Mouse (Mus musculus) cerebellum, adult 11-12 months (tissue): ENCODE measurements at regions not wholly inside any gene's neighbourhood (a gene's known extent, or its start where the extent isn't known, plus 50 kb on each side); places are given as distances from the start of the nearest gene placed in this dataset.
A peak's percentile ranks its signal among the peaks of the same experiment; 100 is the strongest.

ENCODE experiments used
- DNase-seq: peaks from one replicate; pipeline ENCODE4 v3.0.0; 2022

GRCm38 (mm10) chr3:74657170-74657569 is 507.7 kb downstream of the Zbbx start:
- DNase-seq: no peak

GRCm38 (mm10) chr3:74632623-74633022 is 532.2 kb downstream of the Zbbx start:
- DNase-seq: no peak

- no peak for DNase-seq
These were observed 563.4 kb downstream of the Zbbx start for GRCm38 (mm10) chr3:74601328-74602007.

GRCm38 (mm10) chr3:74588703-74589362 is 576.0 kb downstream of the Zbbx start:
- no peak for DNase-seq

GRCm38 (mm10) chr3:74565176-74565575 is 599.7 kb downstream of the Zbbx start:
- DNase-seq: no peak

- DNase-seq: peak; percentile 72
These were observed 630.0 kb downstream of the Zbbx start for GRCm38 (mm10) chr3:74534795-74535194.

GRCm38 (mm10) chr3:74534006-74534698 is 630.7 kb downstream of the Zbbx start:
- DNase-seq: no peak

- DNase-seq: no peak
These were observed 681.1 kb downstream of the Zbbx start for GRCm38 (mm10) chr3:74483741-74484140.
